Mouse (Mus musculus) mammary gland, adult 2 months (tissue): ENCODE data around the gene Ccl25. TPM values are rescaled to one million over a fixed set of nuclear protein-coding genes. Genes with fewer than 3 reads are reported as not detected.

Experiments used
- polyA plus RNA-seq: library from polyadenylated mRNA; depleted of rRNA; stranded (reverse); fragments of >200 nt; gene quantifications from 2 replicates; pipeline ENCODE4 v1.2.3, GENCODE M21; 2012; ENCODE audit warnings: low replicate concordance; rRNA removed

The Ccl25 gene
- polyA plus RNA-seq: 2.4 and 5.1 TPM in 2 replicates

GRCm38 (mm10) chr8:4324983-4325750 is at the start of gene Ccl25, which contains the start of gene Elavl1:
Gene Ccl25, plus strand, starts transcription at chr8:4325210.
Gene Elavl1, minus strand, starts transcription at chr8:4325413.

GRCm38 (mm10) chr8:4275275-4276110 is 49.5 kb upstream of the Ccl25 start, which contains the start of gene Timm44:
Gene Timm44, minus strand, starts transcription at chr8:4275913.

Other genes with a start within 250 kb of the Ccl25 start
- gene Cd209f, start 219.4 kb upstream of the Ccl25 start, polyA plus RNA-seq: 66.9 and 109 TPM in 2 replicates
- gene Cd209g, start 191.1 kb upstream of the Ccl25 start, polyA plus RNA-seq: 86.2 and 103 TPM in 2 replicates
- 24.4 and 36.5 TPM in 2 replicates for gene Evi5l, start 158.6 kb upstream of the Ccl25 start, polyA plus RNA-seq
- gene Prr36, start 107.8 kb upstream of the Ccl25 start, polyA plus RNA-seq: 0.52 and 1.1 TPM in 2 replicates
- gene Lrrc8e, start 98.4 kb upstream of the Ccl25 start, polyA plus RNA-seq: 1.6 TPM in 2 replicates
- gene Map2k7, start 86.5 kb upstream of the Ccl25 start, polyA plus RNA-seq: 40.9 and 50.7 TPM in 2 replicates
- 4.8 and 6.2 TPM in 2 replicates for gene Gm49320, start 86.3 kb upstream of the Ccl25 start, polyA plus RNA-seq
- 45.2 and 99.3 TPM in 2 replicates for gene Tgfbr3l, start 77.0 kb upstream of the Ccl25 start, polyA plus RNA-seq
- gene Snapc2, start 72.1 kb upstream of the Ccl25 start, polyA plus RNA-seq: 36.5 and 40.7 TPM in 2 replicates
- gene Ctxn1, start 65.9 kb upstream of the Ccl25 start, polyA plus RNA-seq: 11.0 and 12.4 TPM in 2 replicates
- 57.5 and 88.0 TPM in 2 replicates for gene Timm44, start 49.3 kb upstream of the Ccl25 start, polyA plus RNA-seq
- 30.0 and 36.5 TPM in 2 replicates for gene Elavl1, start 203 bp downstream of the Ccl25 start, polyA plus RNA-seq
- 30.8 and 65.2 TPM in 2 replicates for gene Cers4, start 167.8 kb downstream of the Ccl25 start, polyA plus RNA-seq